Mouse (Mus musculus) small intestine, adult 2 months (tissue): ENCODE measurements around the gene Ggcx.

ENCODE experiments used
- CTCF ChIP-seq: fragments of 200-500 bp; IDR thresholded peaks from 2 replicates; pipeline ENCODE4 v1.5.1; 2012; ENCODE audit warnings: low read depth, mild to moderate bottlenecking, control low read depth, inconsistent platforms, low read length, moderate library complexity, mixed read lengths; ENCODE audit not compliant: insufficient replicate concordance, insufficient read length; ENCODE audit errors: extremely low read depth
- POLR2A ChIP-seq: fragments of 200-500 bp; IDR thresholded peaks from 2 replicates; pipeline ENCODE4 v1.6.1; 2012; ENCODE audit warnings: low read depth, mild to moderate bottlenecking, control low read depth, inconsistent platforms, low read length, moderate library complexity

- TF ChIP-seq CTCF (no peak), POLR2A (no peak)
These were observed 25.8 kb upstream of the Ggcx start for GRCm38 (mm10) chr6:72388266-72388665.
